10 mouse cellular contexts compared by ENCODE assay signal in the genomic region with DNA sequence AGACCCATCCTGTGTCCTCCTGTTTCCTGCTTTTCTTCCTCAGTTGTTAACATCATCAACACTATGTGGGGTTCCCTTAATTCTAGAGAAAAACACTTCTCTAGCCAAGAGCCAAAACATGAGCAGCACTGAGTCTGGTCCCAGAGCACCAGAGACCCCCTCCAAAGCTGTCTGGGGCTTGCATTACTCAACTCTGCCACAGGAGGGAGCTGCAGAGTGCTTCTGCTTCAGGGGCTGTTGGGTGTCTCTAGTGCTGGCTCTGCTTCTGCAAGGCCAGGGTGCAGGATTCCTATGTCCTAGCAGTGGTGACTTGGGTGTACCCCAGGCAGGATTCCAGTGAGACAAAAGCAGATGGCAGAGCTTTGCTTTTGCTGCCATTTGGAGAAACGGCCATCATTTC.
DNase-seq lines count a peak whose midpoint lies in the region; ATAC-seq and TF ChIP-seq lines count a peak whose summit lies in the region.
"Had no signal": no experiment of that assay in that cellular context is flagged by ENCODE, and none has a peak within 500 bp of the region (broad histone marks: within the 10 kb centered on the region; RNA-seq: fewer than 3 reads in every experiment).

No protein-coding gene starts in this region.

- H3K4me3 ChIP-seq in midbrain, embryonic 10.5 days, result no peak overlapping the region
- H3K4me3 ChIP-seq in midbrain, embryonic 16.5 days (ENCODE audit: low read depth, low read length), result no peak overlapping the region
- H3K4me3 ChIP-seq in liver, postnatal 0 days (ENCODE audit: low read depth, low read length), result no peak overlapping the region
- H3K4me3 ChIP-seq: heart, embryonic 13.5 days; liver, embryonic 13.5 days had no signal

- H3K9ac ChIP-seq in midbrain, embryonic 16.5 days (ENCODE audit: low read depth, low read length), result no peak overlapping the region
- H3K9ac ChIP-seq in liver, postnatal 0 days (replicated peaks), result no peak overlapping the region
- H3K9ac ChIP-seq: heart, embryonic 13.5 days; liver, embryonic 13.5 days had no signal

- peaks cover 5% of the 10 kb centered on the region for H3K4me1 ChIP-seq in midbrain, embryonic 10.5 days
- peaks cover under 1% of the 10 kb centered on the region; the same call in 1 of the 2 replicates for H3K4me1 ChIP-seq in midbrain, embryonic 16.5 days (ENCODE audit: control insufficient read depth, insufficient read depth, low read length)
- no peaks in the 10 kb centered on the region for H3K4me1 ChIP-seq in liver, postnatal 0 days (ENCODE audit: insufficient read depth)
- H3K4me1 ChIP-seq: heart, embryonic 13.5 days; liver, embryonic 13.5 days had no signal

- peak; percentile 62 for TF ChIP-seq CTCF in liver, postnatal 0 days (IDR thresholded peaks at IDR 0.05; ENCODE audit: low read depth)

- no peak overlapping the region for H3K27ac ChIP-seq in midbrain, embryonic 10.5 days (replicated peaks)
- H3K27ac ChIP-seq in midbrain, embryonic 16.5 days (ENCODE audit: low read length), result no peak overlapping the region
- H3K27ac ChIP-seq in liver, postnatal 0 days (ENCODE audit: low read depth), result no peak overlapping the region
- H3K27ac ChIP-seq: heart, embryonic 13.5 days; liver, embryonic 13.5 days had no signal

- H3K36me3 ChIP-seq in midbrain, embryonic 10.5 days, result no peaks in the 10 kb centered on the region
- no peaks in the 10 kb centered on the region for H3K36me3 ChIP-seq in midbrain, embryonic 16.5 days (ENCODE audit: control insufficient read depth, insufficient read depth, low read length)
- no peaks in the 10 kb centered on the region for H3K36me3 ChIP-seq in liver, postnatal 0 days (replicated peaks; ENCODE audit: insufficient read depth, low read length)
- H3K36me3 ChIP-seq: heart, embryonic 13.5 days; liver, embryonic 13.5 days had no signal

- 90% methylated on average over 1 of the region's 1 CpGs for WGBS in midbrain, embryonic 10.5 days
- 90% methylated on average over 1 of the region's 1 CpGs for WGBS in midbrain, embryonic 16.5 days
- 65% methylated on average over 1 of the region's 1 CpGs for WGBS in liver, postnatal 0 days (ENCODE audit: insufficient replicate concordance)

- DNase-seq in frontal cortex, postnatal 25 days (ENCODE audit: low spot score in 2 of 2), result peak; percentile 27 to 37
- DNase-seq in midbrain, embryonic 10.5 days (ENCODE audit: low spot score), result peak; percentile 40
- DNase-seq in cerebellum, postnatal 10 days, result peak; percentile 66 to 71
- peak; percentile 31 for DNase-seq in liver, postnatal 0 days
- DNase-seq in ovary, adult 18-20 months (ENCODE audit: low spot score), result no peak
- DNase-seq in MN1 (ENCODE audit: low spot score), result no peak
- DNase-seq: liver, embryonic 13.5 days had no signal

- no peak for TF ChIP-seq EP300 in liver, postnatal 0 days (IDR thresholded peaks at IDR 0.05; ENCODE audit: low read depth)

- no peaks in the 10 kb centered on the region; the same call in 1 of the 2 replicates for H3K27me3 ChIP-seq in midbrain, embryonic 10.5 days (ENCODE audit: low read depth, poor library complexity, severe bottlenecking)
- H3K27me3 ChIP-seq in midbrain, embryonic 16.5 days (ENCODE audit: control insufficient read depth, insufficient read depth, low read depth, low read length), result no peaks in the 10 kb centered on the region
- H3K27me3 ChIP-seq in liver, postnatal 0 days (ENCODE audit: insufficient read depth, low read length), result no peaks in the 10 kb centered on the region
- H3K27me3 ChIP-seq: liver, embryonic 13.5 days had no signal

- ATAC-seq in frontal cortex, adult (ENCODE audit: low TSS enrichment), result no peak
- no peak for ATAC-seq in midbrain, embryonic 16.5 days
- ATAC-seq in liver, postnatal 0 days, result no peak

- H3K4me2 ChIP-seq in midbrain, embryonic 16.5 days (ENCODE audit: low read length), result no peak overlapping the region
- no peak overlapping the region for H3K4me2 ChIP-seq in liver, postnatal 0 days (ENCODE audit: low read depth, low read length)
- H3K4me2 ChIP-seq: heart, embryonic 13.5 days; liver, embryonic 13.5 days had no signal

- H3K9me3 ChIP-seq in midbrain, embryonic 10.5 days (replicated peaks), result no peaks in the 10 kb centered on the region
- no peaks in the 10 kb centered on the region for H3K9me3 ChIP-seq in midbrain, embryonic 16.5 days (replicated peaks; ENCODE audit: control insufficient read depth, low read length, poor library complexity, severe bottlenecking)
- no peaks in the 10 kb centered on the region for H3K9me3 ChIP-seq in liver, postnatal 0 days (ENCODE audit: low read length)
- H3K9me3 ChIP-seq: heart, embryonic 13.5 days; liver, embryonic 13.5 days had no signal

Comparison
In these comparisons a context has a peak if more than half of its experiments do, and no peak if none do; other contexts are left out.
1. DNase-seq: peak in frontal cortex, postnatal 25 days (2 of 2), midbrain, embryonic 10.5 days (single experiment), cerebellum, postnatal 10 days (2 of 2) and liver, postnatal 0 days (single experiment); none in ovary, adult 18-20 months (single experiment) and MN1 (single experiment).